Mouse (Mus musculus): ENCODE measurements at regions not wholly inside any gene's neighbourhood (a gene's known extent, or its start where the extent isn't known, plus 50 kb on each side); places are given as distances from the start of the nearest gene placed in this dataset.

DNA sequence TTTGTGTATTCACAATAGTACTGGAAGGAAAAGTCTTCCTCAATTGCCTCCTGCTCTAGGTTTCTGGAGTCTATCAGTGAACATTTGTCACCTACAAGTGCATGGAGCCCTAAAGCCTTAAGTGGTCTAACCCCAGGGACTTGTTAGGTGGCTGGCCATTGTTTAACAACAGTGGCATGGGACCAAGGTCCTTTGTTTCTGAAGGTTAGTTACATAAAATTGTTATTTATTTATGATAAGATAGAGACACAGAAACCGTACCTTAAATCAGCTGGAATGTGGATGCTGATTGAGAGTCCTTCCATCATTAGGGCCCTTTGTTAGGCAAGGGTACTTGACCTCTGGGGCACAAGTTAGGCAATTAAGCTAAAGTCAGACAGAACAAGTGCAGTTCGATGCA, 99.6 kb upstream of the Map4k3 start:
- DNase-seq (ENCODE audit: extremely low read depth, low read depth) = no peak

GRCm38 (mm10) chr17:80827361-80827760, 99.1 kb upstream of the Map4k3 start:
- DNase-seq (ENCODE audit: extremely low read depth, low read depth) = no peak

DNA sequence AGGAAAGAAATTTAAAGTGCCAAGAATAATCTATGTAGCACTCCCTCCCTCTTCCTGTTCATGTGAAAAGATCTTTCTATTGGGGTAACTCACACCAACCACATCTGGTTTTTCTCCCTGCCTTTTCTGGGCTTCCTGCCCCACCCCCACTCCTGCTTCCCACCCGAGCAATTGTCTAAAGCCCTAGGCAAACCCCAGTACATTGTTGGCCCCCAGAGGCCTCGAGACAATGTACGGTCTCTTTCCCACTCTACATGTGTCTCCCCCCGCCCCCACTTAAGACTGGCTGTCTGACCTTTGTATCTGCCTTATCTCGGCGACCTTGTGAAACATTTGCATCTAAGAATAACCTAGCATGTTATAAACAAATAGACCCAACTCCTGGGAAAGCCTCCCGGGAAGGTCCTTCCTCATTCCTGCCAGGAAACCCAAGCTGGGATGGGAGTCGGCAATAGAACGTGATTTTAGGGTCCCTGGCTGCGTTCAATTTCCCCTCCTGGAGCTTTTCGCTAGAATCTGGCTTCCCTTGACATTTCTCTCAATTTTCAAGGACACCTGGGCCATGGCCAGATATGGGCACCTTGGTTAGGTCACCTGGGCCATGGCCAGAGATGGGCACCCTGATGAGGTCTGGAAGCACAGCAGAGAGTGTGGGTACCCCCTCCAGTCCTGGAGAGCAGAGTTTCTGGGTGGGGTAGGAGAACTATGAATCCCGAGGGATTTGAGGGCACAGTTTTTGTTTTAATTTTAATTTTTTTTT, 97.9 kb upstream of the Map4k3 start:
- DNase-seq (ENCODE audit: extremely low read depth, low read depth) = no peak

- no peak for DNase-seq (ENCODE audit: extremely low read depth, low read depth)
These were observed 97.2 kb upstream of the Map4k3 start for GRCm38 (mm10) chr17:80825518-80825901.

GRCm38 (mm10) chr17:80824826-80825517, 96.7 kb upstream of the Map4k3 start:
- DNase-seq (ENCODE audit: extremely low read depth, low read depth) = no peak

DNA sequence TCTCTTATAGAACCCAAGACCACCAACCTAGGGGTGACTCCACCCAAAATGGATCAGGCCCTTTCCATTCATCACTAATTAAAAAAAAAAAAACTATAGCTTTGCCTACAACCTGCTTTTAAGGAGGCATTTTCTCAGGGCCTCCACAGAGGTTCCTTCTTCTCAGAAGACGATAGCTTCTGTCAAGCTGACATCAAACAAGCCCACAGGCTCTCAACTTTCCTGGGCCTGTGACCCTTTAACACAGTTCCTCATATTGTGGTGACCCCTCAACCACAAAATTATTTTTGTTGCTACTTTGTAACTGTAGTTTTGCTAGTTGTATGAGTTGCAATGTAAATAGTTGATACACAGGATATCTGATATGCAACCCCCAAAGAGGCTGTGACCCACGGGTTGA, 96.0 kb upstream of the Map4k3 start:
- DNase-seq (ENCODE audit: extremely low read depth, low read depth) = no peak

DNA sequence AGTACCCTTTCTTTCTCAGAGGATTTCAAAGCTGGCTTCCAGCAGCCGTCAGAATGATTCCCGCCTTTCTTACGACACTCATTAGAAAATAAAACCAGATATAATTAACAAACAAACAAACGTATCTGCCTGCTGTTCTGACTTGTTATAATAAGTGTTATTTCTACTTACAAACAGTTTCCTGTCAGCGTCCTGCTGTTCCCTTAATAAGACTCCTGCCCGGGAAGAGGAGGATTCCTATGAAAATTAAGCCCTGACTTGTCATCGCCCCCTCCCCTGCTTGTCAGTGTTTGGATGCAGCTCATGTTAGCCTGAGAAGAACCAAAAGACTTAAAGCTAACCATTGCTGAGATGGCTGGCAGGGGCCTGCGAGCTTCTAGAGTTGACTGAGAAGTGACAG, 92.6 kb upstream of the Map4k3 start:
- DNase-seq (ENCODE audit: extremely low read depth, low read depth) = no peak

GRCm38 (mm10) chr17:80818477-80819028, 90.3 kb upstream of the Map4k3 start:
- no peak for DNase-seq (ENCODE audit: extremely low read depth, low read depth)

- DNase-seq (ENCODE audit: extremely low read depth, low read depth) = peak; percentile 36
These were observed 87.5 kb upstream of the Map4k3 start for GRCm38 (mm10) chr17:80815747-80816146.

DNA sequence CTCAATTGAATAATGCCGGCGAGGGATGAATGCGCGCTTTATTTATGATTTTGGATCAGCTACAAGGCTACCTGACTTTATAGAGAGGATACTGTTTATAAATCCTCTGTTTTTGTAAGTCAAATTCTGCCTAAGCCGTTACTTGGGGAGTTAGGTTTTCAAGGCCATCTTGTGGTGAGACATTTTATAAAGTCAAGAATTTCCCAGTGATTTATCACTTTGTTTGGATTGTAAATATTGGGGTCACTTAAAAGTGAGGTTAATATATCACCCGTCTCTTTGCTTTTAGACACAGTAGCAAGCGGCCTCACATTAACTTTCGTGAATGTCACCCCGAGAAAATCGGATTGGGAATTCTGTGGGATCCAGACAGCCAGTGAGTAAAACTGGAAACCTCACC, 84.9 kb upstream of the Map4k3 start:
- DNase-seq (ENCODE audit: extremely low read depth, low read depth) = no peak

GRCm38 (mm10) chr17:80809275-80809674, 81.0 kb upstream of the Map4k3 start:
- DNase-seq (ENCODE audit: extremely low read depth, low read depth) = no peak

GRCm38 (mm10) chr17:80808069-80808468, 79.8 kb upstream of the Map4k3 start:
- DNase-seq (ENCODE audit: extremely low read depth, low read depth) = no peak

DNA sequence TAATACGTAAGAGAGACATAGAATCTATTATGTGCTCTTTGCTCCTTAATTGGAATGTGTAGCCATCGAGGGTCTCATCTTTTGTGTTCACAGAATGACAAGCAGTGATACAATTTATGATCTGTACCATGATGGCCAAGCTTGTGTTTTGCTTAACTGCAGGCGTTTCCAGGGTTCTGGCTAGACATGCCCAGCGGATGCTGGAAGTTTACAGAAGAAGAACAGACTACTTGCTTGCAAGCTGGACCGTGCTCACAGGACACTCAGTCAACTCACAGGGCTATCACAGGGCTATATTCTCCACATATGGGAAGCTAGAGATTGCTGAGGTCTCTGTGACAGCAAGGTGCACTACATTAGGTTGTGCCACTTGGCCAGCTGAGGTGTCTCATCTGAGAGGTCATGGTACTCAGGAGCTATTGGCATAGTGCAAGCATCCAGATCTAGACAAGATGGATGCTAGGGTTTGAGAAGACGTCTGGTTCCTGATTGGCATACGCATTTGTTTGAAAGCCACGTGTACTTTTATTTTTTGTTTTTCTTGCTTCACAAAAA, 75.2 kb upstream of the Map4k3 start:
- no peak for DNase-seq (ENCODE audit: extremely low read depth, low read depth)

DNA sequence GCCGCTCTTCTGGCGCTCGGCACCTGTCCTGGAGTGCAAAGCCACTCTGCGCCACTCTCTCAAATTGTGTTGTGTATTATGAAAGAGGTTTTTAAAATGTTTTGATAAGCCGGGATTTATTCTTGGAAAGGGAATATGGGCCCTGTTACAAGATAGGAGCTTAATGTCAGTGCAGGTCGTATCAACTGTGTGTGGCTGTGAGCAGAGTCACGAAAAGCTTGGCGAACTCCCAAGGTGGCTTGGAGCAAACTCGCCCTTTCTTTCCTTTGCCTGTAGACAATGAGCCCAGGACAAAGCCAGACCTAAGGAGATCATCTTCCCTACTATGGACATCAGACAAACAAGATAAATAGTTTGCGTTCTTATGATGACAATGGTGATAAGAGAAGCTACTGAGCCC, 74.3 kb upstream of the Map4k3 start:
- no peak for DNase-seq (ENCODE audit: extremely low read depth, low read depth)

GRCm38 (mm10) chr17:80801991-80802390, 73.7 kb upstream of the Map4k3 start:
- DNase-seq (ENCODE audit: extremely low read depth, low read depth) = no peak

DNA sequence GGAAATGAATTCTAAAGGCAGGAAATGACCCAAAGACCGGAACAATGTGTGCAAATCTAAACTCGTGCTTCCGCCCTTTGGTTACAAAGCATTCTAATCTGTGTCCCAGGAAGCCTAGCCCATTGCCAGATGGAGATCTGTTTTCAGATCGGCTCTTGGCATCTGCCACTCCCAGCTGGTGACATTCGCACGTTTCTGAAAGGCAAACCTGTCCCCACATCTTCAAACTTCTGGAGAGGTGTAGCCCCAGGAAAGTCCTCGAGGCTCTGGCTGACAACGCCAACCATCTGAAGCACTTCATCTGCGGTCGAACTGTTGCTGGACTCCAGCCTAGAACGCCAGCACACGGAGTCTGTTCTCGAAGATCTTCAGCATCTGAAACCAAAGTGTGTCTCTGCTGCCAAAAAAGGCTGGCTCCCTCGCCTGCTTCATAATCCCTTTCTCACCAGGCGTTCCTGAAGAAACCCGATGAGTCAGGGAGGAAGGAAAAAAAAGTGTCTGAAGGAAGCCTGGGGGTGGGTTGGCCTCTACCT, 73.2 kb upstream of the Map4k3 start:
- no peak for DNase-seq (ENCODE audit: extremely low read depth, low read depth)

GRCm38 (mm10) chr17:80800877-80801276, 72.6 kb upstream of the Map4k3 start:
- no peak for DNase-seq (ENCODE audit: extremely low read depth, low read depth)

DNA sequence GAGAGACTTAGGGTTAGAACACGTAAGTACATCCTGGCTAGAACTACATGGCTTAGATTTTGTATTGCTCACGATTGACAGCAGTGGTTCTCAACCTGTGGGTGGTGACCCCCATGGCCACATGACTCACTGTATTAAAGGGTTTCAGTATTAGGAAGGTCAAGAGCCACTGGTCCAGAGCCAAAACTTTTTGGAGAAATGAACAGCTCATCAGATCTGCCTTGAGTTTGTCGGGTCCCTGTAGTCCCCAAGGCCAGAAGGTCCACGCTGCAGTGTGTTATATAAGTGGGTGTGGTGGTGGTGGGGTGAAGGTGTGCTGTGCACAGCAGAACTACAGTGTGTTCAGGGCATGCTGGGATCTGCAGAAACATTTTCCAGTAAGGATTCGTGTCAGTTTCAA, 72.2 kb upstream of the Map4k3 start:
- DNase-seq (ENCODE audit: extremely low read depth, low read depth) = no peak

- DNase-seq (ENCODE audit: extremely low read depth, low read depth) = no peak
These were observed 70.8 kb upstream of the Map4k3 start for GRCm38 (mm10) chr17:80799061-80799460.

- DNase-seq (ENCODE audit: extremely low read depth, low read depth) = no peak
These were observed 70.1 kb upstream of the Map4k3 start for GRCm38 (mm10) chr17:80798281-80798980.

DNA sequence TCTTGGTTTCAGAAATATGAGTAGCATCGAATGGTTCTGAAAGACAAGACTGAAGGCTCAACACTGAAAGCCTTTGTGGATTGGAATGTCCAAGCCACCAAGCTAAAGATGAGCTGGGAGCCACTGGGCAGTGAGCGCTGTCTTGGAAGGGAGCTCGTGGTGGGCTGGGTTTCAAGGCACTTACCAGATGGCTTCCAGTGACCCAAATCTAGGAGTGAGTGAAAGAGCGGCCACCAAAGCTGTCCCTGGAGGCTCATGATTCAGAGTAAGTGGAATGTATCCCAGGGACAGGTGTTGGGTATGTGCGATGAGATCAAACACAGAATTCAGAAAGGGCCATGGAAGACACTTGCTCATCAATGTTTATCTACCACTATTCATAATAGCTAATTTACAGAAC, 68.5 kb upstream of the Map4k3 start:
- DNase-seq (ENCODE audit: extremely low read depth, low read depth) = no peak

DNA sequence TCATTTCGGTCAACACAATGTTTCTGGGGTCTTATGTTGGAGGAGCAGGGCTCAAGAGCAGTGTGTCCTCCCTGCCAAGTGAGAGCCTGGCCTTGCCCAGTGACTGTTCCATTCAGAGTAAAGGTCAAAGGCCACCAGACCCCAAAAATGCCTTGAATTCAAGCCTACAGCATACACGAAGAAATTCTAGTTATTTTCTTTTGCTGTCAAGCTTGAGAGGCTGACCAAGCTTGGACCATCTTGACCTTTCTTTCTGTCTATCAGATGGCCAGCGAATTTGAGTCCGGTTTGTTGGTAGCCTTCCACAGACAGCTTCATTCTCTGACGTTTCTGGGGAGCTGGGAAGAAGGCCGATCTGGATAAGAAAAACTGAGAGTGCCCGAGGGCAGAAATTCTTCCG, 68.1 kb upstream of the Map4k3 start:
- no peak for DNase-seq (ENCODE audit: extremely low read depth, low read depth)
